Mouse (Mus musculus) neural tube, embryonic 13.5 days (tissue): ENCODE measurements at regions not wholly inside any gene's neighbourhood (a gene's known extent, or its start where the extent isn't known, plus 50 kb on each side); places are given as distances from the start of the nearest gene placed in this dataset.

Experiments
- ATAC-seq: fragments of 200-750 bp; cut with Nextera tagmentation; 2 replicates; pipeline ENCODE4 v1.8.0; 2017; ENCODE audit warnings: low read depth, mild to moderate bottlenecking, moderate TSS enrichment, moderate library complexity
- H3K27ac ChIP-seq: fragments of 300-500 bp; sonication (generic); replicated peaks from 2 replicates; pipeline ENCODE4 v1.5.1; 2015; ENCODE audit warnings: moderate library complexity, mild to moderate bottlenecking, inconsistent platforms
- H3K27me3 ChIP-seq: fragments of 300-500 bp; sonication (generic); 2 replicates; pipeline ENCODE4 v1.6.1; 2015; ENCODE audit warnings: mild to moderate bottlenecking, inconsistent platforms
- H3K36me3 ChIP-seq: fragments of 300-500 bp; sonication (generic); 2 replicates; pipeline ENCODE4 v1.6.1; 2015; ENCODE audit warnings: mild to moderate bottlenecking, inconsistent platforms
- H3K4me1 ChIP-seq: fragments of 300-500 bp; sonication (generic); replicated peaks from 2 replicates; pipeline ENCODE4 v1.6.1; 2015; ENCODE audit warnings: inconsistent platforms
- H3K4me2 ChIP-seq: fragments of 300-500 bp; sonication (generic); 2 replicates; pipeline ENCODE4 v1.6.1; 2015; ENCODE audit warnings: inconsistent platforms, mild to moderate bottlenecking, moderate library complexity
- H3K4me3 ChIP-seq: fragments of 300-500 bp; sonication (generic); 2 replicates; pipeline ENCODE4 v1.5.1; 2015; ENCODE audit warnings: mild to moderate bottlenecking, inconsistent platforms
- H3K9ac ChIP-seq: fragments of 300-500 bp; sonication (generic); 2 replicates; pipeline ENCODE4 v1.6.1; 2015; ENCODE audit warnings: moderate library complexity, mild to moderate bottlenecking, inconsistent platforms
- H3K9me3 ChIP-seq: fragments of 300-500 bp; sonication (generic); 2 replicates; pipeline ENCODE4 v1.6.1; 2016; ENCODE audit warnings: inconsistent platforms
- WGBS: fragments of 180-500 bp; shearing (Covaris S2); methylation state at CpG from one replicate; pipeline ENCODE4 v1.1.7; 2015; 5-methylcytosine and 5-hydroxymethylcytosine counted together

- Histone ChIP-seq H3K27me3 (no peaks in the 10 kb centered on the region), H3K4me1 (no peaks in the 10 kb centered on the region), H3K9ac (no peak overlapping the region), H3K27ac (no peak overlapping the region), H3K4me2 (no peak overlapping the region), H3K9me3 (no peaks in the 10 kb centered on the region), H3K4me3 (no peak overlapping the region), H3K36me3 (no peaks in the 10 kb centered on the region)
- 90% methylated on average over 2 of the region's 2 CpGs for WGBS
- ATAC-seq: no peak
Measured at GRCm38 (mm10) chr19:21115693-21116092, 156.4 kb upstream of the Zfand5 start.

DNA sequence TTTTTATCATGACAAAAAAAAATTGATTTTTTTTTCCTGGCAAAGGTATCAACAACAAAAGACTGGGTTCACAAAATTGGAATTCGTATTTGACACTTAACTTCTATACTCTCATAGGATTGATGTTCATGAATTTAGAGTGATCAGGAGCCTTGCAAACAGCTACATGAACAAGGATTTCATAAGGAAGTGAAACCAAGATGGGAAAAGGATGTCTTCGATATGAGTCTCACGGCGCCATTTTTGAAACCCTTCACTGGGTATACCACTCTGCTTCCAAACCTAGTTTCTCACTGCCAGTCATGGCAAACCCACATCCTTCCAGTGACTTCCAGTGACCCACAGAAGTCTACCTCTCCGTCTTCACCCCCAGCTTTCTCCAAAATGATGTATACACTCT, 157.8 kb upstream of the Tmc1 start:
- H3K27me3 ChIP-seq: no peaks in the 10 kb centered on the region
- no peak overlapping the region for H3K4me2 ChIP-seq
- no peak for ATAC-seq
- no peaks in the 10 kb centered on the region for H3K4me1 ChIP-seq
- H3K36me3 ChIP-seq: no peaks in the 10 kb centered on the region
- no peak overlapping the region for H3K4me3 ChIP-seq
- no peak overlapping the region for H3K27ac ChIP-seq
- H3K9ac ChIP-seq: no peak overlapping the region
- no peaks in the 10 kb centered on the region for H3K9me3 ChIP-seq
- 97% methylated on average over 5 of the region's 5 CpGs for WGBS

GRCm38 (mm10) chr19:21108311-21108710, 154.3 kb upstream of the Tmc1 start:
- Histone ChIP-seq H3K9ac (no peak overlapping the region), H3K4me3 (no peak overlapping the region), H3K27me3 (no peaks in the 10 kb centered on the region), H3K27ac (no peak overlapping the region), H3K9me3 (no peaks in the 10 kb centered on the region), H3K36me3 (no peaks in the 10 kb centered on the region), H3K4me2 (no peak overlapping the region), H3K4me1 (peaks cover 9% of the 10 kb centered on the region; the same call in 1 of the 2 replicates)
- 77% methylated on average over 2 of the region's 2 CpGs for WGBS
- ATAC-seq: no peak

DNA sequence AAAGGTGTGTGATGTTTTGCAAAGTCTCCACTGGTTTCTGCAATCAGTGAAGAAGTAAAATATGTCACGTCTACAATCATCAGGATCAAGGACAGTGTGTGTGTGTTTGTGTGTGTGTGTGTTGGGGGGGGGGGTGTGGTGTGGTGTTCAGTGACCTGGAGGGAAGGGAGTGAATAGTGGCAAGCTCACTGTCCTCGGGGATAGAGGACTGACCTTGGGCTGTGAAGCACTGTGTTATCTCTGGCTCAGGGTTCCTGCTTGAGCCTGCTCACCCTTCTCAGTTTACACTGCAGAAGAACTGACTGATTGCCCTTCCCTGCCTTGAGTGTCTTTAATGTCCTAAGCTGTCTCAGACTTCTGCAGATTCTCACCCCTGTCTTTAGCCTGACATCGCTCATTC, 153.7 kb upstream of the Tmc1 start:
- peaks cover 9% of the 10 kb centered on the region; the same call in 1 of the 2 replicates for H3K4me1 ChIP-seq
- H3K9ac ChIP-seq: no peak overlapping the region
- H3K36me3 ChIP-seq: no peaks in the 10 kb centered on the region
- H3K27me3 ChIP-seq: no peaks in the 10 kb centered on the region
- no peaks in the 10 kb centered on the region for H3K9me3 ChIP-seq
- 78% methylated on average over 3 of the region's 3 CpGs for WGBS
- no peak overlapping the region for H3K4me3 ChIP-seq
- H3K4me2 ChIP-seq: no peak overlapping the region
- H3K27ac ChIP-seq: no peak overlapping the region
- ATAC-seq: no peak

- Histone ChIP-seq H3K4me2 (no peak overlapping the region), H3K9me3 (no peaks in the 10 kb centered on the region), H3K4me3 (no peak overlapping the region), H3K27me3 (no peaks in the 10 kb centered on the region), H3K27ac (no peak overlapping the region), H3K36me3 (no peaks in the 10 kb centered on the region), H3K9ac (no peak overlapping the region), H3K4me1 (peaks cover 9% of the 10 kb centered on the region; the same call in 1 of the 2 replicates)
- 84% methylated on average over 4 of the region's 4 CpGs for WGBS
- ATAC-seq: no peak
Measured at GRCm38 (mm10) chr19:21107275-21107674, 153.3 kb upstream of the Tmc1 start.

GRCm38 (mm10) chr19:21106766-21107165, 152.8 kb upstream of the Tmc1 start:
- Histone ChIP-seq H3K9me3 (no peaks in the 10 kb centered on the region), H3K4me2 (no peak overlapping the region)
- WGBS: 85% methylated on average over 10 of the region's 10 CpGs

DNA sequence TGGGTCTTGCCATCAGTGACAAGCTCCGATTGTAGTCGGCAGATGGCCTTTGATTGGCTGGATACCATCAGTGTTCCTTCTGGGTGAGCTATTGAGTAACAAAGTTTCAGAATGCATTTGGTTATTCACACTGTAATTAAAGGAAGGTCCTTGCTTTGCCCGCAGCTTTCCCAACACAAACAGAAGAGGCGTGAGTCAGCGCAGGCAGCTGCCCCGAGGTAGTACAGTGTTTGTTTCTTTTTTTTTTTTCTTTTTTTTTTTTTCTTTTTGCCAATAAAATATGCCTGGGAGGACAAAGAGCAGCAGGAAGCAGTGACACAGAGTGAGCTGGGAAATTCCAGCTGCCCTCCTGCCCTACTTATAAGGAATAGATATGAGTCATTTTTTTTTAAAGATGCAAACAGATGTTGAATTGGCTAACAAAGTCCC, 152.3 kb upstream of the Tmc1 start:
- no peak overlapping the region for H3K27ac ChIP-seq
- H3K36me3 ChIP-seq: no peaks in the 10 kb centered on the region
- no peak overlapping the region for H3K9ac ChIP-seq
- WGBS: 21% methylated on average over 6 of the region's 6 CpGs
- H3K27me3 ChIP-seq: no peaks in the 10 kb centered on the region
- no peaks in the 10 kb centered on the region for H3K9me3 ChIP-seq
- no peak overlapping the region for H3K4me3 ChIP-seq
- peaks cover 9% of the 10 kb centered on the region; the same call in 1 of the 2 replicates for H3K4me1 ChIP-seq
- no peak for ATAC-seq
- H3K4me2 ChIP-seq: no peak overlapping the region

More at GRCm38 (mm10) chr19:21106766-21107165, 152.8 kb upstream of the Tmc1 start:
- no peak for ATAC-seq
- Histone ChIP-seq H3K27me3 (no peaks in the 10 kb centered on the region), H3K27ac (no peak overlapping the region), H3K9ac (no peak overlapping the region), H3K4me3 (no peak overlapping the region), H3K4me1 (peaks cover 9% of the 10 kb centered on the region; the same call in 1 of the 2 replicates), H3K36me3 (no peaks in the 10 kb centered on the region)

DNA sequence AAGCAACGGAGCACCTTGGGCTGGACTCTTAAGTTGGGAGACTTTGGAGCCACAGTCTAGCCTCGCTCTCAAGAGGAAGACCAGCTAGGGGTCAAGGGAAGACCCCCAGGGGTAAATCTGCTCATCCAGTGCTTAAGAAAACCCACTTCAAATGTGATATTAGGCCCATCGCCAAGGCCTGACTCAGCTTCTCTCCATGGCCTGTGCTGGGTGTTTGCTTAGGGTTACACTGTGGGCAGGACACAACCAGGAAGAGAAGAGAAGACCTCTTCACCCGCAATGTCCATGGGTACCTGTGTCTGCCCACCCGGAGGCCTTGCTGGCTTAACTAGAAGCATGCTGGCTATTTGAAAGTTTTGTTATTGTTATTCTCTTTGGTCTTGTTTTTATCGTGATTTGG, 151.0 kb upstream of the Tmc1 start:
- no peaks in the 10 kb centered on the region for H3K27me3 ChIP-seq
- 88% methylated on average over 6 of the region's 6 CpGs for WGBS
- no peak for ATAC-seq
- no peaks in the 10 kb centered on the region for H3K9me3 ChIP-seq
- H3K9ac ChIP-seq: no peak overlapping the region
- H3K27ac ChIP-seq: no peak overlapping the region
- no peak overlapping the region for H3K4me3 ChIP-seq
- H3K4me2 ChIP-seq: no peak overlapping the region
- peaks cover 9% of the 10 kb centered on the region; the same call in 1 of the 2 replicates for H3K4me1 ChIP-seq
- no peaks in the 10 kb centered on the region for H3K36me3 ChIP-seq

GRCm38 (mm10) chr19:21104462-21104936, 150.5 kb upstream of the Tmc1 start:
- Histone ChIP-seq H3K4me3 (no peak overlapping the region), H3K27me3 (no peaks in the 10 kb centered on the region), H3K4me2 (no peak overlapping the region), H3K36me3 (no peaks in the 10 kb centered on the region), H3K4me1 (peaks cover 9% of the 10 kb centered on the region; the same call in 1 of the 2 replicates), H3K9me3 (no peaks in the 10 kb centered on the region), H3K9ac (no peak overlapping the region), H3K27ac (no peak overlapping the region)
- ATAC-seq: no peak
- 85% methylated on average over 8 of the region's 8 CpGs for WGBS

DNA sequence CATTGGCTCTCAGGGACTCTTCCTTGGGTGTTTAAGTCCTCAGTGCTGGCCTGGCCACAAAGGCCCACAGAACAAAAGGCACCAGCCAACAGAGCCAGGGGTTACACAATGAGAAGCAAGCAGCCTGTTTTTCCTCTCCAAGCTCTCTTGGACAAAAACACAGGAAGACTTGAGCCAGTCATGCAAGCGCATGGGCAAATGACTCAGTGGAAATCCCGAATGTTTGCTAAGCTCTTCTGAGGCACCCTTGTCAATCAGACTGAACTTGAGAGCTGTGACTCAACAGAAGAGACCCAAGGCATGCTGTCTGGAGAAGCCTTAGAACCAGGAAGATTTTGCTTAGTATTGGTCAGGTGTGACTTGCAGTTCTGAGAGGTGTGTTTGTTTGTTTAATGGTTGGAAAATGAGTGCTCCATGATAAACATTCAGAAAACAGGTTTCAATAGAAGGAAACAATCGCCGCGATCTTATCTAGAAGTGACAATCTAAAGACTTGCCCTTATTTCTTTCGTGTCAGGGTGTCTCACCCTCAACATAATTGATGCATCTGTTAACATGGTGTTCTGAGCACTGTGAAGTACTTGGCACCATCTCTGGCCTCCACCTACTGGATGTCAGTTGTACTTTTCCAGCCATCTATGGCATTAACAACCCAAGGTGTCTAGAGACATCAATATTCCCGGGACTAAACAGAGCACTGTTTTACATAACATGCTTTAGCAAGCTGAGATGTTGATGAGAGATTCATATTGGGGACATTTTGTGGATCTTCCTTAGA, 124.0 kb upstream of the Tmc1 start:
- no peak for ATAC-seq
- H3K36me3 ChIP-seq: no peaks in the 10 kb centered on the region
- H3K9me3 ChIP-seq: no peaks in the 10 kb centered on the region
- 88% methylated on average over 7 of the region's 7 CpGs for WGBS
- H3K27me3 ChIP-seq: no peaks in the 10 kb centered on the region
- no peak overlapping the region for H3K4me2 ChIP-seq
- no peak overlapping the region for H3K9ac ChIP-seq
- H3K4me1 ChIP-seq: no peaks in the 10 kb centered on the region
- H3K27ac ChIP-seq: no peak overlapping the region
- no peak overlapping the region for H3K4me3 ChIP-seq

DNA sequence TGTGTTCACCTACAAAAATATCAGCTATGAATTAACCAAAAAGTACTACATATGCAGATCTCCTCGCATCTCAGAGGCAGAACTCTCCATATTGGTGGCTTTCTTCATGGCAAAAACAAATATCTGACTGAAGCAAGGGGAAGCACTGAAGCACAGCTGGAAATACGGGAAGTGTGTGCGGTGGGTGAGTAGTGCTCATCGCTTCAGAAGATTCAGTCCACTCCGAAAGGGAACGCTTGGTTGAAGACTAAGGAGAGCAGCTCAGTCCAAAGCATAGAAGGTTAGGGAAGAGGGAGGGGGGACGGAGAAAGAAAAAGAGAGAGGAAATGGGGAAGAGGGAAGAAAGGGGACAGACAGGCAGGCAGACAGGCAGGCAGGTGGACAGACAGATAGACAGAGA, 114.4 kb upstream of the Tmc1 start:
- no peaks in the 10 kb centered on the region for H3K36me3 ChIP-seq
- ATAC-seq: no peak
- H3K4me1 ChIP-seq: no peaks in the 10 kb centered on the region
- no peak overlapping the region for H3K4me3 ChIP-seq
- WGBS: 93% methylated on average over 7 of the region's 7 CpGs
- H3K9ac ChIP-seq: no peak overlapping the region
- H3K4me2 ChIP-seq: no peak overlapping the region
- no peaks in the 10 kb centered on the region for H3K27me3 ChIP-seq
- H3K9me3 ChIP-seq: no peaks in the 10 kb centered on the region
- no peak overlapping the region for H3K27ac ChIP-seq

GRCm38 (mm10) chr19:21066432-21067113, 112.6 kb upstream of the Tmc1 start:
- Histone ChIP-seq H3K36me3 (no peaks in the 10 kb centered on the region), H3K4me3 (no peak overlapping the region), H3K4me2 (no peak overlapping the region), H3K9me3 (no peaks in the 10 kb centered on the region), H3K27me3 (no peaks in the 10 kb centered on the region), H3K27ac (no peak overlapping the region), H3K4me1 (no peaks in the 10 kb centered on the region), H3K9ac (no peak overlapping the region)
- WGBS: 88% methylated on average over 14 of the region's 14 CpGs
- ATAC-seq: no peak
